Mouse (Mus musculus) brain, embryonic 14.5 days (tissue): ENCODE results near the gene Fmo1.

Experiments used
- CTCF ChIP-seq: fragments of 200-500 bp; IDR thresholded peaks from 2 replicates; pipeline ENCODE4 v1.5.1; 2012; ENCODE audit warnings: inconsistent platforms, mild to moderate bottlenecking, moderate library complexity, borderline replicate concordance; ENCODE audit not compliant: insufficient read depth, insufficient read length; ENCODE audit errors: extremely low read depth
- POLR2A ChIP-seq: fragments of 200-500 bp; IDR thresholded peaks from 2 replicates; pipeline ENCODE4 v1.6.1; 2012; ENCODE audit warnings: mild to moderate bottlenecking, inconsistent platforms, borderline replicate concordance; ENCODE audit not compliant: poor library complexity, insufficient read depth, insufficient read length, severe bottlenecking; ENCODE audit errors: extremely low read depth

- TF ChIP-seq CTCF: no peak
- TF ChIP-seq POLR2A: no peak
Observed at GRCm38 (mm10) chr1:162893014-162893413, 26.6 kb upstream of the Fmo1 start.
